Mouse (Mus musculus): ENCODE measurements around the gene 1700016K19Rik.
A peak's percentile ranks its signal among the peaks of the same experiment; 100 is the strongest.

The 1700016K19Rik gene

GRCm38 (mm10) chr11:75999440-76000155 lies at the start of gene 1700016K19Rik:
Gene 1700016K19Rik, plus strand, starts transcription at chr11:75999912.
- DNase-seq (ENCODE audit: low read depth, low spot score): peak; percentile 42

- DNase-seq (ENCODE audit: low read depth, low spot score): no peak
Measured at GRCm38 (mm10) chr11:75950459-75950858, 49.3 kb upstream of the 1700016K19Rik start.

DNA sequence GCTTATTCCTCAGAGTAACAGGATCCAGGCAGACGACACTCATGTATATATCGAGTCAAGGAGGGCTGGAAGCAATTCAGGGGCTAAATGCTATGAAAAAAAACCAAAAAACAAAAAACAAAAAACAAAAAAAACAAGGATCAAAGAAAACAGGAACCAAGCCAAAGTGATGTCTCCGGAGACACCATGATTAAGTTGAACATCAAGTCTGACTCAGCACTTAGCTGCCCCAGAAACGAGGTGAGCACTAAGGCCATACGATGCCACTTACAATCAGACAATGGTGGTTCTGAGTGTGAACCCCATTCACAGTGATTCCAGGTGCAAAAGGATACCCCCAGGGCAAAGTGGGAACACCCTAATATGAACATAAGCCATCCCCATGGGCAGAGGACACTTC lies 47.8 kb upstream of the 1700016K19Rik start:
- DNase-seq (ENCODE audit: low read depth, low spot score): no peak

- no peak for DNase-seq (ENCODE audit: low read depth, low spot score)
Measured at GRCm38 (mm10) chr11:75954896-75955295, 44.8 kb upstream of the 1700016K19Rik start.

DNA sequence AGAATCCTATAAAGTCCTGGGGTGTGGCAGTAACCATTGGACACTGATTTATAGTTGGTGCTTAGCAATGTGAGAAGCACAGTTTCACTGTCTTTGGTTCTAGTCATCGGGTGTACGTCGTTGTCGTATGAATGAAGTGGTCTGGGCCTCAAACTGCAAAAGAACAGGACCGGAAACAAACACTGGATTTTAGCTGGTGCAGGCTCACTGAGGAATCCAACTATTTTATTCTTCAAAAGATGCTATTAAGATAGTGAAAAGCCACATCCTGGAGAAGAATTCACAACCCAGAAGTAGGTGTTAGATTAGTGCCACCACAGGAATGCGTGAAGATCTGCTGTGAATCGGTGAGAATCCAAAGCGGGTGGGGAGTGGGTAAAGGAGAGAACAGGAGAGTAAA lies 43.1 kb upstream of the 1700016K19Rik start:
- no peak for DNase-seq (ENCODE audit: low read depth, low spot score)

- no peak for DNase-seq (ENCODE audit: low read depth, low spot score)
Measured at GRCm38 (mm10) chr11:75957124-75957832, 42.4 kb upstream of the 1700016K19Rik start.

DNA sequence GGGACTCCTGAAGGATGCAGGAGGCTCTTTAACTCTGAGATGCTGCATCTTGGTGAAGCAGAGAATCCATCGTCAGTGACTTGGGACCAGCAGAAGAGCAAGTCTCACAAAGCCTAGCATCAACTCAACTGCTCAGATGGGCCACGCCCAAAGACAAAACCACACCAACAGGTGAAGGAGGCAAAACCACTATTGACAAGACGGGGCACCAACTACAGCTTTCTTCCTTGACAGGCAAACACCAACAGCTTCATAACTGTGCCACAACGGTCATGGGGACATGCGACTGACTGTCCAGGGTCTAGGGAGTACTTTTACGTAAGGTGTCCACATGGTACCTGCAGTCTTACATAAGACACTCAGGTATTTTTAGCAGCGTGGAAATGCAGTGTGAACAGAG lies 37.9 kb upstream of the 1700016K19Rik start:
- DNase-seq (ENCODE audit: low read depth, low spot score): no peak

- DNase-seq (ENCODE audit: low read depth, low spot score): peak; percentile 74
Measured at GRCm38 (mm10) chr11:75963730-75964475, 35.8 kb upstream of the 1700016K19Rik start.

DNA sequence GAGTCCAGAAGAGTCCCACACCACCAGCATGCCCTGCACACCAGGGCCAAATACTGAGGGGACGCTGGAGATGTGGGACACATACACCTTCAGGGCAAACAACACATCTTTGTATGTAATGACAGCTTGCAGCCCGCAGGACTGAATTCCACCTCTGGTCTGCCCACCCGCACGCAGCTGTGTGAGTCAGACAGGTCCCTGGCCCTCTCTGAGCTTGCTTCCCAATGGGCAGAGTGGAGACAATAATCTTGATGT lies 35.3 kb upstream of the 1700016K19Rik start:
- DNase-seq (ENCODE audit: low read depth, low spot score): no peak

DNA sequence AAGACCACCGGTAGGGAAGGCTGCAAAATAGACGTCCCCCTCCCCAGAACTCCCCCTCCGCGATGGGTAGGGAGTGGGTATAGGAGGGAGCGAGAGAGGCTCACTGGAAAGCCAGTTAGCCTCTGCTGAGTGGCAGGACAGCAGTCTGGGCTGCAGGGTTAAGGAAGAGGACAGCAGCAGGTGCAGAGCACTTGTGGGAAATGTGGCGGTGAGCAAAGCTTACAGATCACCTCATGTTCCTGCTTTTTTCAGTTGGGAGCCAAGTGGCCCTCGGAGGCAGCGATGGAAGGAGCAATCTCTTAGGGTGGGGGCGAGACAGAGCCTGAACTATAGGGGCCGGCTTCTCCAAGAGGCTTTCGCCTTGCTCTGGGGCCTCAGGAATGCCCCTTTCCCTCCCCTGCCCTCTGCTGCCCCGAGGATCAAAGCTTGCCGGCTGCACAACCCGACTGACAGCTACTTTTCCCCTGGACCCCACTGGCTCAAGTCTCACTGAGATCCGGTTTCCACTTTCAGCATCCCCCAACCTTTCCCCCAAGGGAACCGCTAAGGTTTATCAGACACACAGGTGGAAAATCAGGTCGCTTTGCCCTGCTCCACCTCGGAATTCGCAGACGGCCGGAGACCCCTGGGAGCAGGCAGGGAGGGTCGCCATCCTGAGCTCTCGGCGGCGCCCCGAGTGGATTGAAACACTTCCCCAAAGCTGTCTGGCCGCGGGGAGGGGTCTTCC lies 33.9 kb upstream of the 1700016K19Rik start:
- DNase-seq (ENCODE audit: low read depth, low spot score): no peak

- no peak for DNase-seq (ENCODE audit: low read depth, low spot score)
Measured at GRCm38 (mm10) chr11:75966401-75967372, 33.0 kb upstream of the 1700016K19Rik start.

GRCm38 (mm10) chr11:75968761-75969160 lies 31.0 kb upstream of the 1700016K19Rik start:
- DNase-seq (ENCODE audit: low read depth, low spot score): no peak

DNA sequence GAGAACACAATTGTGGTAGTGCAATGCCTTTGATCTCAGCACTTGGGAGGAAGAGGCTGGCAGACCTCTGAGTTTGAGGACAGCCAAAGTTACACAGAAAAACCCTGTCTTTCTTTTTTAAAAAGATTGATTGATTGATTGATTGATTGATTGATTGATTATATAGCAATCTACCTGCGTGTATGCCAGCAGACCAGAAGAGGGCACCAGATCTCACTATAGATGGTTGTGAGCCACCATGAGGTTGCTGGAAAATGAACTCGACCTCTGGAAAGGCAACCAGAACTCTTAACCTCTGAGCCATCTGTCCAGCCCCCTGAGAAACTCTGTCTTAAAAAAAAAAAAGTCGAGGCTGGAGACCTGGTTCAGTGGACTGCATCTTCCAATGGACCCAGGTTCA lies 29.1 kb upstream of the 1700016K19Rik start:
- no peak for DNase-seq (ENCODE audit: low read depth, low spot score)

DNA sequence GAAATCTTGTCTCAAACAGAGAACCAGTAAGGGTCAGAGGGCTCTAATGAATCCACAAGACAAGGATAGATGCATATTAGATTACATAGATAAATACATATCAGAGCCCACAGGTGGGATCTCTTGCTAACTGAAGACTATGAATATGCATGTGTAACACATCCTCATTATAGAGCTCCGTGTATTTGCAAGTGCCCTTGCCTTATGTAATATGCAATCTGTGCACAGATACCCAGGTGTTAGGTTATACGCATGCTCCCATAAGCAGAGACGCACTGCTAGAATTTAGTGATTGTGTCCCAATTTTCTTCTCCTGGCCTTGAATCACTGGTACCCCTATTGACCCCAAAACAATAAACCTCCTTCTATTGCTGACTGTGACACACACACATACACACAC lies 27.5 kb upstream of the 1700016K19Rik start:
- DNase-seq (ENCODE audit: low read depth, low spot score): no peak

GRCm38 (mm10) chr11:75972916-75973567 lies 26.7 kb upstream of the 1700016K19Rik start:
- DNase-seq (ENCODE audit: low read depth, low spot score): no peak

DNA sequence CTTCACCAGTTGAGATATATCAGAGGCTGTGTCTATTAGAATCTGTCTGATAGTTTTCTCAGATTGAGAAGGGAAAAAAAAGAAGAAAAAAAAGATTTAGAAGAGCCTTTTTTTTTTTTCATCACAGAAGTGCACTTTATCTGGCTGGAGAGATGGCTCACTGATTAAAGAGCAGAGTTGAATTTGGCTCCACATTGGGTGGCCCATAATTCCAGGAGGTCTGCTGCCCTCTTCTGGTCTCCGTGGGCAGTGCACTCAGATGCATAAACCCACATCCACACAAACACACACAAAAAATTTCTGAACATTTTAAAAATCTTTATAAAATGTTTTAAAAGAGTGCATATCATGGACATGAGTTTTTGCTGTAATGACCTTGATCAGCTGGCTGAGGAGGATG lies 25.7 kb upstream of the 1700016K19Rik start:
- DNase-seq (ENCODE audit: low read depth, low spot score): no peak

- DNase-seq (ENCODE audit: low read depth, low spot score): no peak
Measured at GRCm38 (mm10) chr11:75976748-75977147, 23.0 kb upstream of the 1700016K19Rik start.

GRCm38 (mm10) chr11:75978051-75978450 lies 21.7 kb upstream of the 1700016K19Rik start:
- DNase-seq (ENCODE audit: low read depth, low spot score): no peak

DNA sequence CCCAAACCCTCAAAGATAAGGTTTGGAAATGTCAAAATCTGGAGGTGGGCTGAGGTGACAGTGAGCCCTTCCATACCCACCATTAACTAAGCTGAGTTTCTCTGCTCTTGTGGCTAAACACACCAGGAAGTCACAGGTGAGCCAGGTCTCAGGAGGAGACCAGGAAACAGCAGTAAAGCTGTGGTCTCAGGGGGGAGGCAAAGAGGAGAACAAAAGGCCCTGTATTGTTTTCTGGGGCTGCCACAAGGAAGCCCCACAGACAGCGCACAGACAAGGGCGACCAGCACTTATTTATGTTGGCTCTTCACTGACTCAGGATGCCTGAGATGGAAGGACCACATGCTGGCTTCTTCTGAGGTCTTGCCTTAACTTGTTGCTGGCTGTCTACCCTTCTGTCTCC lies 19.3 kb upstream of the 1700016K19Rik start:
- no peak for DNase-seq (ENCODE audit: low read depth, low spot score)

GRCm38 (mm10) chr11:75983194-75983593 lies 16.5 kb upstream of the 1700016K19Rik start:
- no peak for DNase-seq (ENCODE audit: low read depth, low spot score)
